Mouse (Mus musculus) spleen, adult 12 weeks (tissue): ENCODE data around the gene Pitpnm3.

Experiments used
- DNase-seq: peaks from one replicate; pipeline ENCODE4 v3.0.0; 2022; ENCODE audit warnings: low spot score

Pitpnm3 gene

DNA sequence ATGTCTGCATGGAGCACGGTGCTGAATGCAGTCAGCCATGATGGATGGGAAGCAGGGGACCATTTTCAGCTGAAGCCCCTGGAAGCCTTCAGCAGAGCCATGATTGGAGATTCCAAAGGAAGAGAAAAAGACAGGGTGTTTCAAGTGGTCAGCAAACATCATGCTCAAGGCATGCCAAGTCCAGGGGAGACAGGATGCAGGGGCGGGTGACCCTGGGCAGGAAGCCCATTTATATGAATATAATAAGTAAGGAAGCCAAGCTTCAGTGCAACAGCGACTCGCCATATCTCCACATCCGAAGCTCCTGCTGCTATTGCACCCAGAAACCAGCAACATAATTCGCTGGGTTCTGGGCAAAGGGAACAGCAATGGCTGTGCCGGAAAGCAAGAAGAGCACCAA, 41.1 kb downstream of the Pitpnm3 start:
- no peak for DNase-seq

DNA sequence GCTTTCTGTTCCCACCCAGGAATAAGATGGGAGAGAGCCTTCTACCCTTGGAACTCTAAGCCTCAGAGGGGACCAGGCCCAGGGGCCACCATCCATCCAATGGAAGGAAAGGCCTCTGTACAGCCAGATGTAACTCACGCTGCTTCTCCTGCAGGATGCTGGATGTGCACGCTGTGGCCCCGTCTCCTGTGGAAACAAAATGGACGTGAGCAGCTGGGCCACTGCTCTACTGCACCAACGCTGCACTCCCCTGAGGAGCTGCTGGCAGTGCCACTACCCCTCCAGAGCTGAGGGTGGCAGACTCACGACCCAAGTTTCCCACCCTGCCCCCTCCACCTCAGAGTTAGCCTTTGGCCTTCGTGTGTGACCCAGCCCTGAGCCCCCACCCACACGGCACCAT, 43.2 kb downstream of the Pitpnm3 start:
- no peak for DNase-seq

DNA sequence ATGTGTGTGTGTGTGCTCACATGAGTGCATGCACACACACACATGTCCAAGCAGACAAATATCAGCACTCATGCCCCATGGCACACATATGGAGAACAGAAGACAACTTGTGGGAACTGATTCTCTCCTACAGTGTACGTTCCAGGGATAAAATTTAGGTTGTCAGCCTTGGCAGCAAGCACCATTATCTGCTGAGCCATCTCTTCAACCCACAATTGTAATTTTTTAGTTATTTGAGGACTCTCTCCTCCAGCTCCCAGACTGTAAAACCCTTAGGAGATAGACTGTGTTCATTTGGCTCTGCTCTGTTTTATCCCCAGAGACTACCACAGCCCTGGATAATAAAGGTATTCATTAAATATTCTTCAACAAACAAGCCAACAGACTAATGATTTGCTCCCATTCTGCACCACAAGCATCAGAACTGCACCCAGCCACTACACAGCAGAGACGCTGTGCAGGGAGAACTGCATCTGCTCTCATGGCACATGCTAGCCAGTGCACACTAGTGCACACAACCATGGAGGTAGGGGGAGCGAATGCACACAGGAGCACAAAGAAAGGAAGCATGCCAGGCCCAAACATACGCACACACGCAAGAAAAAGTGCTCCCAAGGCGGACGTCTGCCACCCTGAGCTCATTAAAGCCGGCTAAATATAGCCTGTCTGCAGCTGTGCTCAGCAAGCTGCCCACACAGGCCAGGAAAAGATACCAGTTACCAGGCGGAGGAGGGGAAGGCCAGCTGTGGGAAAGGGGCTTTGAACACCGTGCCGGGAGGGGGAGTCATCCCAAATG, 49.1 kb downstream of the Pitpnm3 start:
- no peak for DNase-seq

DNA sequence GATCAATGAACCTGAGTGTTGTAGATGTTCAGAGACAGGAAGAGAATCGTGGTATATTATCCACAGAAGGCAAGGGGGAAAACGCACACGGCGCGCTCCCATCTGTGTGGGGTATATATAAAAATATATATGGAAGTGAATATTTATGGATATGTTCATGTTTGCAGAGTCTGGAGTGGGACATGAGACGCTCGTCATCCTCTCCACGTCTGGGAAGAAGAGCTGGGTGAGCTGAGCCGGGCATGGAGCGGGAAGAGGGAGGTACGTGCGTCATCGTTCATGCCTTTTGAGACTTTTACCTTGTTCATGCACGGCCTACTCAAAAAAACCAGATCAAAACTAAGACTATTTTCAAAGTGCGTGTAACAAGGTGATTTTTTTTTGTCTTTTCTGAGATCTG, 51.2 kb downstream of the Pitpnm3 start:
- no peak for DNase-seq

DNA sequence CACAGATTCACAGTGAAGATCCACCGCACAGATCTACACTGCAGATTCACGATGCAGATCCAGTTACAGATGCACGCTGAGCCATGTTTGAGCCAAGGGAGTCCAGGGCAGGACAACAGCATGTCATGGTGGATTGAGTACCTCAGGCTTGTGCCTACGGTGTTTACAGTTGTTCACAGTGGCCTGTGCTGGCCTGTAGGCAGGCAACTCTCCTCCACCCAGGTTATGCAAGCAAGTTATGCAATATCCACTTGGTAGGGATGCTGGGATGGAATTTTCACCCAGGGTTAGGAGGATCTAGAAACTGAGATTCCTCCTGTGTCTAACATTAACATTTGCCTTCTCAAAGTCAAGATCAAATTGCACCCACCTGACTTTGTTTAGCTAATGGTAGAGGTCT, 53.0 kb downstream of the Pitpnm3 start:
- DNase-seq = no peak

DNA sequence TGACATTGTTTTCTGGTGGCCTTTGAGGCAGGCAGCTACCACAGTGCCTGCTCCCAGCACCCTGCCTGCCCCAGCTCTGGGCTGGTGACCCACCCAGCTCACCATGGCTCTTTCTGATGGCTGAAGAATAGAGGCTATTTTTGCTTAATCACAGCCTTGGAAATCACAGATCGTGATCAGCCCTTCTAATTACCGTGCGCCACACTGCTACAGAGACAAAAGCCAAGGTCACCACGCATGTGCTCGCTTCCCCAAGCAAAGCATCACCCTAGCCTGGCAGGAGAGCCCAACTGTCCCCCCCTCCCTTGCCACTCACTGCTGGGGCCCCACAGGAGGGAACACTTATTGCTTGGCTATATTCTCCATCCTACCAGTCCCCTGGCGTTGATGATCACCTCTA, 55.1 kb downstream of the Pitpnm3 start:
- no peak for DNase-seq

DNA sequence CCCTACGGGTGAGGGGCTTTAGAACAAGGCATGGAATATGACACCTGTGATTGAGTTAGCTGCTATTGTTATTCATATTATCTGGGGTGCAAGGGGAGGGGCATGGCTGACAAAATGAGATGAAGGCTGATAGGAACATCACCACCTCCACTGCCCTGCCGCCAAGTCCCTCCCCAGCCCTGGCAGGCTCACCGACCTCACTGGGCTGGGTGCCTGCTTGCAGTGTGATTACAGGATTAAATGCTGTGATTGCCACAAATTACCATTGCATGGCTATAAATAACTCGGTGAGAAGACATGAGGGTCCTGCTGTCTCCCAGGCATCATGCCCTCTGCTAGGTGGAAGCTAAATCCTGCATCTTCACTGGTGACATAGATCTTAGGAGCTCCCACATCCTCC, 56.9 kb downstream of the Pitpnm3 start:
- DNase-seq = no peak

DNA sequence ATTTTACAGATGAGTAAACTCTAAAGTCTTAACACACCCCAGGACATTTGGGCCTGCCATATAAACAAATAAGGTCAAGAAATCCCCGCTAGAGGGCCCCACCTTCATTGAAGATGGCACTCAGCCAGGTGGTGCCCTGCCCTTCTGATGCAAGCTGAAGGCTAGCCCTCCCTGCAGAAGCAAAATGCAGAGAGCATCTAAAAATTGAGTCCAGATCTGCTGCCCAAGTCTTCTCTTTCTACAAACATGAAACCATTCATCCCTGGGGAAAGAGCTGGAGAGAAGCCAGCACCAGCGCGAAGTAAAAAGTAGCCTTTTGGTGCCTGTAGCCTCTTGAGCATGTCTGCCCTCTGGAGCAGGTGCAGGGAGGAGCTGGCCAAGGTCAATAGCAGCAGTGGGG, 57.5 kb downstream of the Pitpnm3 start:
- no peak for DNase-seq

DNA sequence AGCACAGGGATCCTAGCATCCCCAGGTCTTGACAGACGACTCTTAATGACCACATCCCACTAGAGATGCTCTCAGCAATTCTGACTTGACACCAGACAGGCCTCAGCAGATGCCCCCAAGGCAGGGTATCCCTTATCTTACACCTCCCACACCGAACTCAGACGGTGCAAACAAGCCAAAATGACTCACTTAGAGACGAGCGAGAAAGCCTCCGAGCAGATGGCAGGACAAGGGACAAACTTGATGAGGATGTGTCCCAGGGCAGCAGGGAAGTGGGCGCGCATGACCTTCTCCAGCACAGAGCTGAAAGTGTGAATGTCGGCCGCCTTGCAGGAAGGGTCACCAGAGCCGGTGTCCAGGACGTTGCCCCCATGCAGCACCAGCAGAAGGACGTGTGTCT, 61.3 kb downstream of the Pitpnm3 start:
- DNase-seq = no peak

DNA sequence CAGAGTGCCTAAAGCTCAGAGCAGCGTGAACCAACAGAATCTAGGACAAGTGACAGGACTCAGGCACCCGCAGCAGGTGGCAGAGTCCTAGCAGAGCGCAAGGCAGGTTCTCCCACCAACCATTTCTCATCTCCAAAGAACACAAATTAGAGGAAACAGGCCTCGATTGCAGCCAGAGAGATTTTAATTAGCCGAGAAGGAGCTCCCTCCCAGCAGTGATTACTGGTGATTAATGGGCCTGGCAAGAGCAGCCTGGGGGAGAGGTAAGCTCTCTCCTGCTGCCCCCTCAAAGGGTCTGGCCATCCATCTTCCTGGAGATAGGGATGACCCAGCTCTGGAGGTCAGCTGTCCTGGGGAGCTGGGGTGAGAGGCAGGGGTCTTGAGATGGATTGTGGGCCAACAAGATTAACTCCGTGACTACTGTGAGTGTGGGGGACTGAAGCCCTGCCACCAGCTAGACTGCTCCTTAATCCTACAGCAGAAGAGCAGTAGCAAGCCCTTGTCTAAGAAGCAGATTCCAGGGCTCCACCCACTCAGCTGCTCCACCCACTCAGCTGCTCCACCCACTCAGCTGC, 63.2 kb downstream of the Pitpnm3 start:
- no peak for DNase-seq

DNA sequence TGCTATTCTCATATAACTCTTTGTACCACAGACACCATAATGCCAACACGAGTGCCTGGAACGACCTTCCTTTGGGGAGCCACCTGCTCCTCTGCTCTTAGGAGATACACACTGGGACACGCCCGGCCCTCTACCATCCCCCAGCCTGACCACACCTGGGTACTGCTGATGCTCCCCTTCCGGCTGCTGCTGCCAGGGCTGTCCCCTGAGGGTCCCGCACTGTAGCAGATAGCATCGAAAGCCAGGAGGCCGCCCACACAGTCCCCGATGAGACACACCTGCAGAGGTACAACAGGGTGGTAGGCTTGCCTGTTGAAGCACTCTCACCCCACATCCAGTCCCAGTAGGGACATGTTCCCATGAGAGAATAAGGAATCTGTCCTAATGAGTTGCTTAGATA, 64.8 kb downstream of the Pitpnm3 start:
- no peak for DNase-seq

DNA sequence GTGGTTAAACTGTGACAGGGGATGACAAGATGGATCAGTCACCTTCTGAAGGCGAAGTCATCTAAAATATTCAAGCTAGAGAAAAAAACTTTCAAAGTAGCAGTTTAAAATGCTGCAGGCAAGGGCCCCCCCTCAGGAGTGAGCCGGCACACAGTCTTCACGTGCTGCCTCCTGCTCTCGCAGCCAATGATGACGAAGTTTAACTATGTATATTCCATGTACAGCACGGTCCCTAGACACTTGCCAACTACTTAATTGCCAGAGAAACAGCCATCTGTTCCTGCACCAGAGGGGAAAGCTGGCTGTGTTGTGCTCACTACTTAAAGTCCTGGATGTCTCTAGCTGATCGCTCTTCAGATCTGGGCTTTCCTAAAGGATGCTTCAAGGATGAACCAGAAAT, 67.6 kb downstream of the Pitpnm3 start:
- DNase-seq = no peak

DNA sequence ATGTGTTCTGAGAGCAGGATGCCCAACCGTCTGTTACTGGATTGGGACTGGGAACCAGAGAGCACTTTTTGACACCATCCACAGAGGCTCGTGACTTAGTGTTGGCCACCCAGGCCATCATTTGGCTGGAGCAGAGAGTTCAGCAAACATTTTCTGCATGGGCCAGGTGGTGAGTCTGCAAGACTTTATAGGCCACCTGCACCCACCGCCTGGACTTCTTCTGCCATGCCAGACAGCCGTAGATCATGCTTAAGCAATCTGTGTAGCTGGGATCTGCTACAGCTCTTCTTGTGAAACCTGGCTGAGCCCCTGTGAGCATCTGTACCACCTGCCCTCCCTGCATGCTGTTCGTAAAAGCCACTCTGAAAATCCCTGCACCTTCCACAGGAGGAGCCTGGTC, 68.3 kb downstream of the Pitpnm3 start:
- DNase-seq = no peak

DNA sequence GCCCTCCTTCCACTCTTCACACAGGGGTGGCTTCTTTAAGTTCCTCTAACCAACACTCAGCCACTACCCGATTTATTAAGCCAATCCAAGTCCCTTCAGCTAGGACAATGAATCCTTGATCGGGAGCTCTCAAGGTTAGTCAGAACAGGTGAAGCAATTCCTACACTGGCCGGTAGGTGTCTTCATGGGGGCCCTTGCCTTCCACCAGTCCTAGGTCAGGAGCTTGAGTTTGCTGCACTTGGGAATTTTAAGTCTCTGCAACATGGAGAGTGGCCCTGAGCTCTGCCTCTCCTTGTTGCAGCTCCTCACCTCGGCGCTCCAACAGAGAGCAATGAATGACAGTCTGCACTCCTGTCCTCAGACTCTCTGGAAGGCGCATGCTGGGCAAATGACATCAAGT, 69.2 kb downstream of the Pitpnm3 start:
- no peak for DNase-seq

DNA sequence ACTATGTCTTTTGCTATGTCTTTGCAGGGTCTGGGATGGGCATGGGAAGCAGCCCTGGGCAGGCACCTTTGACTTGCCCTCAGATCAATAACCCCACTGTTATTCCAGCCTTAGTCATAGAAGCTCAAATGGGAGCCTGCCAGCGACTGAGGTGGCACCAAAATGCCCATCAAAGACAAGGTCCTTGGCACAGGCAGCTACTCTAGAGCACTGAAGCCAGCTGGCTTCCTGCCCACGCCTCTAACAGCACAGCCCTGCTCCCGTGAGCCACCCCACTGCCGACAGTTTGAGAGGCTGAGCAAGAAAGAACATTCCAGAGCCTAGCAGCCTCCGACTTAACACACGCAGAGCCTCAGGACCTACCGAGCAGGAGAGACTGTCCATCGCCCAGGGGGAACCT, 70.5 kb downstream of the Pitpnm3 start:
- DNase-seq = no peak

DNA sequence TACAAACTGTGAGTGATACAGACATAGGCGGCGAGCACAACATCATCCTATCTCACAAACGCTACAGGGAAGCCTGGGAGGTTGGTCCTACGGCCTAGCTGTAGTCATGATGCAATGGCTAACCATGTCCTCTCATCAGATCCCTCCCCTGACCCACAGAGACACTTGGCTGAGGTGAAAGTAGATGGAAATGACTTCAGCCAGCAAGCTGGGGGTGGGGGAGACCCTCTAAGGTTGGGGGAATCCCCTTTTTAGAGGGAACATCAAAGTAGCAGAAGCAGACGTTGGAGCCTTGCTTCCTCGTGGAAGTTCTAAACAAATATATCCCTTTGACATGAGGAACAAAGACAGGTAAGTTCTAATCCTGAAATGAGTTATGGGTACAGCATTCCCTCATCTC, 71.2 kb downstream of the Pitpnm3 start:
- DNase-seq = no peak

DNA sequence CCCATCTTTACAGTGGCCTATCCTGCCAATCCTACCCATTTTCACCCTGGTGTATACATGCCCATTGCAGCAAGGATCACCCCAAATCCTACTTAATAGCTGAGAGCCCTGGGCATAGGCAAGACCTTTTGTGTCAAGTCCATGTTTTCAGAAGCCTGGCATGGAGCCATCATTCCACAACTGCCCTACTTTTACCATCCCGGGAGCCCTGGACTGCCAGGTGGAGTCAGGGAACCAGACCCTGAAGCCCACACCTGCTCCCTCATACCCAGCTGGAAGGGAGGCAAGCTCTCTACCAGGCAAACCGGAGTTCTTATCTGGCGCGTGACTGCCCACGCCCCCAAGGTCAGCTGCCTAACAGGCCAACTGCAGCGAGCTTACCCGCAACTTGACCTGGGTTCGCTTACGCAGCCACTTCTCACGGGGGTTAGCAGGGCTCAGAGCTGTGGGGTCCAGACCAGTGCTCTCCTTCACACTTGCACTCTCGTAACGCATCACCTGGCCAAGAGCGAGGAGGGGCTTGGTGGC, 74.4 kb downstream of the Pitpnm3 start:
- no peak for DNase-seq

DNA sequence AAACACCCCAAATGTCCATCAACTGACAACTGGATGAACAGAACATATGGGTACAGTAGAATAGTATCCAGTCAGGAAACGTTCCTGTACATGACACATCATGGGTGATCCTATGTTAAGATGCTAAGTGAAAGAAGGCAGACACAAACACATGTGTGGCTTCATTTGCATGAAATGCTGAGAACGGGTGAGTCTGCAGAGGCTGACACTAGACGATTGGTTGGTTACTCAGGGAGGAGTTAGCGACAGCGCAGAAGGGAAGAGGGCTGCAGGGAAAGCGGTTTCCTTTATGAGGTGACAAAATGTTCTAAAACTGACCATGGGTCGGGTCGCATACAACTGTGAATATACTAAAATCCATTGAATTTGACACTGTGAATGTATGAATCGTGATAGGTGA, 75.2 kb downstream of the Pitpnm3 start:
- DNase-seq = no peak

DNA sequence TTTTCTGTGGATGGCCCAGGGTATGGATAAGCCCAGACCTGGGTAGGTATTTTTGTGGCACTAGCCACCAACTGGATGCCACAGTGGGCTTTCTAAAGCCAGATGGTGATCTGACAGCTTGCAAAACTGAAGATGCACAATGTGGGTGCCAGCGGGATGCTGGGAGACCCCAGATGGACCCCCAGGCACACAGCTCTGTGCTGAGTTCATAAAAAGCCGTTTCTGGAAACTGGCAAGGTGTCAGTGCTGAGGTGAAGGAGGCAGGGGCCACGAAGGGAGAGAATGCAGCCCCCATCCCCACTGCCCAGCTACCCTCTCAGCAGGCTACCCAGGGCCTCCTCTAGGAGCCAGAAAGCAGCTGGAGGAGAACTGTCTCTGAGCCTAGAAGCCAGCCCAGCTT, 78.4 kb downstream of the Pitpnm3 start:
- no peak for DNase-seq

DNA sequence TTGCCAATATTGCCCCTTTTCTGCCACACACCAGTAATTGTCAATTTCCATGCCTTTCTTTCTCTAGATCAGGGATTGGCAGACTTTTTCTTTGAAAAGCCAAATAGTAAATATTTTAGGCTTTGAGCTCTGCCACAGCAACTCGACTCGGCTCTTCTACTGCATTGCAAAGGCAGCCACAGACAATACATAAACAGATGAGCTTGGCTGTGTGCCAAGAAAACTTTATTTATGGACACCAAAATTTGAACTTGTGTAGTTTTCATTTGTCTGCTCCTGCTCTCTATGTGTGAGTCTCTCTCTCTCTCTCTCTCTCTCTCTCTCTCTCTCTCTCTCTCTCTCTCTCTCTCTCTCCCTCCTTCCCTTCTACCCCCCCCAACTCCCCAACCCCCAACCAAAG, 80.4 kb downstream of the Pitpnm3 start:
- no peak for DNase-seq

DNA sequence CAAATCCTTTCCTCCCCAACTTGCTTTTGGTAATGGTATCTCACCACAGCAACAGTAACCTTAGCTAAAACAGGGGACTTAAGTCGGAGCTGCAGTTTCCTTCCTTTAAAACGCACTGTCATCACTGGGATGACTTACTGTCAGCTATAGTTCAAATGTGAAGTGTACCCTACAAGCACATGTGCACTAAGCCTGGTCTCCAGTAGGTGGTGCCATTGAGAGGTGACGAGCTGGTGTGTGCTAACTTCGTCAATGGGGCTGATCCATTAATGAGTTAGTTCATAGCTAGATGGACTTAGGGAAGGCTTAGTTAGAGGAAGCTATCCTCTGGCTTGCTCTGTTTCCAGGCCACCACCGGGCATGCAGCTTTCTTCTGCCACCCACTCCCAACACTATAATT, 82.9 kb downstream of the Pitpnm3 start:
- no peak for DNase-seq

DNA sequence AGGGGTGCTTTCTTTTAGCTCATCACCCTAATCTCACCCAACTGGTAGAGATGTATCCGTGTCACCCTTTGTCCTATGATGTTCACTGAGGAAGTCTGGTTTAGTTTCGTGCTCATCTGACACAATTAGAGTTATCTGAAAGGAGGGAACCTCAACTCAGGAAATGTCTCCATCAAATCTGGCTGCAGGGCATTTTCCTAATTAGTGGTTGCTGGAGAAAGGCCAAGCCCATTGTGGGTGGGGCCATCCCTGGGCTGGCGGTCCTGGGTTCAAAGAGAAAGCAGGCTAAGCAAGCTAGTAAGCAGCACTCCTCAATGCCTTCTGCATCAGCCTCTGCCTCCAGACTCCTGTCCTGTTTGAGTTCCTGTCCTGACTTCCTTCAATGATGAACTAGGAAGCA, 83.4 kb downstream of the Pitpnm3 start:
- no peak for DNase-seq

DNA sequence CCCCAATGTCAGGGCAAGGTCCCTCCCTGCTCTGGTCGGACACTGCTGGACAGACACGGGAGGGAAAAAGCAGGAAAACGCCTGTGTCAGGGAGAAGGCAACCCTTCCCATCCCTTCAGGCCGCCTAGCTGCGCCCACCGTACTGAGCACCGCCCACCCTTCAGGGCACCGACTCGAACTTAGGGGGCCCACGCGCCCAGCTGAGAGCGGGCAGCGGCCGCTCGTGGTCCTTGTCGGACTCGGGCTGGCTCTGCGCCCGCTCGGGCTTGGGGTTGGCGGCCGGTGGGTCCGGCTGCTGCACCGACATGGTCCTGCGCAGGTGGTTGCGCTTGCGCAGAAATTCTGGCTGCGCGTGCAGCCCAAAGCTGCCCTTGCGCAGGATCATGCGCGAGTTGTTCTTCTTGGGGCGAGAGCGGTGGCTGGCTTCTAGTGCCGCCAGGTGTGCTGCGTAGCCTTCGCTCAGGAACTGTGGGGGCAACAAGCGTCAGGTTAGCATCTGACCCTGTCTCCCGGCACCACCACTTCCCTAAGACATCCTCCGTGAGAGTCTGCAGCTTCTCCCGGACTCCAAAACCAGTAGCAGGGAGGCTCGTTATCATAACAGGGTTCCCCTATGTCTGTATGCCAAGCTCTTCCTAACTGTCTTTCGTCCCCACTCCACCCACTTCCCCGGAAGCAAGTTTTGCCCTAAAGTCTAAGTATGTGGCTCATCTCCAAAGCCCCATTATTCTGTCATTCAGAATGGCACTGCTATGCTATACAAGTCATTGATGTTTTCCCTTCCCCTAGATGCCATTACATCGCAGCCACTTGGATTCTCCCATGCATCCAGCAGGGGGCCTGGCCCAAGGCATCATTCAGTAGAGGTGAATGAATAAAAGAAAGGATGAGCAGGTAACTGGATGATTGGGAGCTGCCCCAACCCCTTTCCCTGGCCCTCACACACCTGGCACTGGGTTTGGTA, 84.4 kb downstream of the Pitpnm3 start:
- DNase-seq = no peak
